ENCODE assay signal across 10 mouse cellular contexts in the genomic region with DNA sequence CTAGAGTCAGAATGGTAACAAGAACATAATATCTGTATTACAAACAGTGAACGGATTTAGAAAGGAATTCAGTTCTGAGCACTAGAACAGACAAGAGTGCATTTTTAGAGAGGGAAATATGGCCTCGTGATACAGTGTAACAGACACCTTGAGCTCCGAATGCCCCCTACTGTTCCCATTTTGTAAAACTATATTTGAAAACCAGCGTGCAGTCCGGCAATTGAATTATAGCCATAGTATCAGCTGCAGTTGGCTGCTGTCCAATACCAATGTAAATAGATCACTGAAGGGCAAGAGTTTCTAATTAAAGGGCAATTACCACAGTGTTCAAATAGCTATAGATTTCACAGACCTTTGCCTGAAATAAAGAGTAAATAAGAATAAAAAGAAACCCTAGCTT.
A peak's percentile ranks its signal among the peaks of the same experiment; 100 is the strongest.
DNase-seq lines count a peak whose midpoint lies in the region; ATAC-seq lines count a peak whose summit lies in the region.
"Had no signal": no experiment of that assay in that cellular context is flagged by ENCODE, and none has a peak within 500 bp of the region (broad histone marks: within the 10 kb centered on the region; RNA-seq: fewer than 3 reads in every experiment).

No protein-coding gene starts in this region.

- peaks cover 4% of the 10 kb centered on the region; the same call in 1 of the 2 replicates for H3K4me1 ChIP-seq in hindbrain, embryonic 16.5 days (ENCODE audit: control insufficient read depth, insufficient read depth, low read depth, low read length)
- H3K4me1 ChIP-seq: limb, embryonic 13.5 days had no signal

- no peak overlapping the region for H3K4me3 ChIP-seq in hindbrain, embryonic 16.5 days (ENCODE audit: low read length)
- H3K4me3 ChIP-seq: limb, embryonic 13.5 days had no signal

- H3K9me3 ChIP-seq in hindbrain, embryonic 16.5 days (ENCODE audit: control insufficient read depth, low read length): no peaks in the 10 kb centered on the region
- H3K9me3 ChIP-seq: limb, embryonic 13.5 days had no signal

- H3K27me3 ChIP-seq in hindbrain, embryonic 16.5 days (replicated peaks; ENCODE audit: control insufficient read depth, insufficient read depth, low read length): no peaks in the 10 kb centered on the region
- H3K27me3 ChIP-seq: limb, embryonic 13.5 days had no signal

- H3K4me2 ChIP-seq in hindbrain, embryonic 16.5 days (ENCODE audit: low read length): no peak overlapping the region
- H3K4me2 ChIP-seq: limb, embryonic 13.5 days had no signal

- DNase-seq in frontal cortex, postnatal 14 days (ENCODE audit: low spot score in 2 of 2): no peak
- DNase-seq in 3T3-L1 (ENCODE audit: low read depth, low spot score): peak; percentile 18
- DNase-seq in cerebellum, adult 8-10 months: peak; percentile 50
- DNase-seq in thymus, postnatal 10 days (ENCODE audit: low spot score in 2 of 2): no peak
- DNase-seq in kidney, adult 18-20 months: no peak
- no peak for DNase-seq in c-Kit-positive CD71-positive TER-119-positive erythroid progenitor cells, embryonic 14.5 days (ENCODE audit: low spot score)
- DNase-seq: kidney, adult 11 months had no signal

- 0 out of 2 replicates have a peak, but pooled peaks have one; percentile 36 for ATAC-seq in frontal cortex, adult (ENCODE audit: low TSS enrichment)
- ATAC-seq in hindbrain, embryonic 16.5 days: peak; percentile 40; the same call in 1 of the 2 replicates

- H3K27ac ChIP-seq in hindbrain, embryonic 16.5 days (ENCODE audit: low read depth, low read length): no peak overlapping the region
- H3K27ac ChIP-seq: limb, embryonic 13.5 days had no signal

- no peaks in the 10 kb centered on the region for H3K36me3 ChIP-seq in hindbrain, embryonic 16.5 days (ENCODE audit: control insufficient read depth, insufficient read depth, low read length)
- H3K36me3 ChIP-seq: limb, embryonic 13.5 days had no signal

- 18% methylated on average over 5 of the region's 5 CpGs for WGBS in hindbrain, embryonic 16.5 days

- H3K9ac ChIP-seq in hindbrain, embryonic 16.5 days (ENCODE audit: low read depth, low read length): no peak overlapping the region
- H3K9ac ChIP-seq: limb, embryonic 13.5 days had no signal

Comparison
In these comparisons a context has a peak if more than half of its experiments do, and no peak if none do; other contexts are left out.
1. DNase-seq: peak in 3T3-L1 (single experiment) and cerebellum, adult 8-10 months (single experiment); none in frontal cortex, postnatal 14 days (0 of 2), thymus, postnatal 10 days (0 of 2), kidney, adult 18-20 months (single experiment) and c-Kit-positive CD71-positive TER-119-positive erythroid progenitor cells, embryonic 14.5 days (single experiment).